Mouse (Mus musculus) erythroblast, adult 5-6 weeks (primary cell): Measurements from ENCODE around the gene Olfr308. TPM values are rescaled to one million over a fixed set of nuclear protein-coding genes. Genes with fewer than 3 reads are reported as not detected.
"Not testable (repeated sequence)": the region's sequence is repeated elsewhere in the genome, so short reads cannot be mapped to it uniquely, and the experiment has no call there.

ENCODE experiments used
- ATAC-seq: replicated peaks from 2 replicates; pipeline ENCODE4 v1.8.0; 2016; ENCODE audit warnings: moderate number of reproducible peaks, mild to moderate bottlenecking, moderate TSS enrichment, inconsistent platforms; ENCODE audit not compliant: poor library complexity, low FRiP score, severe bottlenecking
- total RNA-seq, 2 experiments: library from RNA; stranded (forward) in 1 of 2; stranded (reverse) in 1 of 2; fragments of 150-400 nt in 1 of 2; fragments of 200-764, 138-1000 nt in 1 of 2; gene quantifications; 2 replicates each; pipeline versions ENCODE4 v1.2.3 to v1.2.4; 2015 to 2017; ENCODE audit warnings: low replicate concordance in 2 of 2

The Olfr308 gene
- total RNA-seq (2015; ENCODE audit: low replicate concordance) (not detected in 2 replicates), total RNA-seq (2017; ENCODE audit: low replicate concordance) (not detected in 2 replicates)

GRCm38 (mm10) chr7:86325530-86325929 lies at the start of gene Olfr308:
Gene Olfr308, minus strand, starts transcription at chr7:86325630.
- no peak for ATAC-seq

- no peak for ATAC-seq
Observed at GRCm38 (mm10) chr7:86366828-86367227, 41.4 kb upstream of the Olfr308 start, which contains the start of gene Olfr305. Gene Olfr305, minus strand, starts transcription at chr7:86366928.

GRCm38 (mm10) chr7:86346296-86346695 lies 20.9 kb upstream of the Olfr308 start:
- ATAC-seq: not testable (repeated sequence)

GRCm38 (mm10) chr7:86344253-86344652 lies 18.8 kb upstream of the Olfr308 start:
- no peak for ATAC-seq

- no peak for ATAC-seq
Observed at GRCm38 (mm10) chr7:86342881-86343565, 17.6 kb upstream of the Olfr308 start.

GRCm38 (mm10) chr7:86337486-86337885 lies 12.1 kb upstream of the Olfr308 start, which contains the start of gene Olfr307:
Gene Olfr307, minus strand, starts transcription at chr7:86337586.
- ATAC-seq: no peak

GRCm38 (mm10) chr7:86321323-86321722 lies 4.1 kb downstream of the Olfr308 start:
- ATAC-seq: no peak

- ATAC-seq: no peak
Observed at GRCm38 (mm10) chr7:86313608-86314007, 11.8 kb downstream of the Olfr308 start, which contains the start of gene Olfr309. Gene Olfr309, minus strand, starts transcription at chr7:86313708.

- no peak for ATAC-seq
Observed at GRCm38 (mm10) chr7:86277072-86277471, 48.4 kb downstream of the Olfr308 start, which contains the start of gene Olfr310. Gene Olfr310, minus strand, starts transcription at chr7:86277172.

Other genes with a start within 250 kb of the Olfr308 start
- gene Vmn2r75, start 153.9 kb downstream of the Olfr308 start, total RNA-seq (2015; ENCODE audit: low replicate concordance): not detected in 2 replicates
- gene Vmn2r75, start 153.9 kb downstream of the Olfr308 start, total RNA-seq (2017; ENCODE audit: low replicate concordance): not detected in 2 replicates
- not detected in 2 replicates for gene Vmn2r76, start 79.3 kb downstream of the Olfr308 start, total RNA-seq (2015; ENCODE audit: low replicate concordance)
- under 0.01 TPM in 1 of 2 replicates, not detected in the other for gene Vmn2r76, start 79.3 kb downstream of the Olfr308 start, total RNA-seq (2017; ENCODE audit: low replicate concordance)
- not detected in 2 replicates for gene Olfr310, start 48.5 kb downstream of the Olfr308 start, total RNA-seq (2015; ENCODE audit: low replicate concordance)
- not detected in 2 replicates for gene Olfr310, start 48.5 kb downstream of the Olfr308 start, total RNA-seq (2017; ENCODE audit: low replicate concordance)
- not detected in 2 replicates for gene Olfr309, start 11.9 kb downstream of the Olfr308 start, total RNA-seq (2015; ENCODE audit: low replicate concordance)
- gene Olfr309, start 11.9 kb downstream of the Olfr308 start, total RNA-seq (2017; ENCODE audit: low replicate concordance): not detected in 2 replicates
- not detected in 2 replicates for gene Olfr307, start 12.0 kb upstream of the Olfr308 start, total RNA-seq (2015; ENCODE audit: low replicate concordance)
- 0.42 TPM in 1 of 2 replicates, not detected in the other for gene Olfr307, start 12.0 kb upstream of the Olfr308 start, total RNA-seq (2017; ENCODE audit: low replicate concordance)
- gene Olfr305, start 41.3 kb upstream of the Olfr308 start, total RNA-seq (2015; ENCODE audit: low replicate concordance): not detected in 2 replicates
- gene Olfr305, start 41.3 kb upstream of the Olfr308 start, total RNA-seq (2017; ENCODE audit: low replicate concordance): not detected in 2 replicates
- not detected in 2 replicates for gene Olfr304, start 61.0 kb upstream of the Olfr308 start, total RNA-seq (2015; ENCODE audit: low replicate concordance)
- gene Olfr304, start 61.0 kb upstream of the Olfr308 start, total RNA-seq (2017; ENCODE audit: low replicate concordance): not detected in 2 replicates
- gene Olfr303, start 72.2 kb upstream of the Olfr308 start, total RNA-seq (2015; ENCODE audit: low replicate concordance): not detected in 2 replicates
- not detected in 2 replicates for gene Olfr303, start 72.2 kb upstream of the Olfr308 start, total RNA-seq (2017; ENCODE audit: low replicate concordance)
- not detected in 2 replicates for gene Olfr301, start 78.2 kb upstream of the Olfr308 start, total RNA-seq (2015; ENCODE audit: low replicate concordance)
- gene Olfr301, start 78.2 kb upstream of the Olfr308 start, total RNA-seq (2017; ENCODE audit: low replicate concordance): not detected in 2 replicates
- gene Olfr299, start 134.3 kb upstream of the Olfr308 start, total RNA-seq (2015; ENCODE audit: low replicate concordance): not detected in 2 replicates
- 0.09 TPM in 1 of 2 replicates, not detected in the other for gene Olfr299, start 134.3 kb upstream of the Olfr308 start, total RNA-seq (2017; ENCODE audit: low replicate concordance)
- not detected in 2 replicates for gene Olfr298, start 166.9 kb upstream of the Olfr308 start, total RNA-seq (2015; ENCODE audit: low replicate concordance)
- 0.56 TPM in 1 of 2 replicates, not detected in the other for gene Olfr298, start 166.9 kb upstream of the Olfr308 start, total RNA-seq (2017; ENCODE audit: low replicate concordance)
- gene Olfr297, start 194.3 kb upstream of the Olfr308 start, total RNA-seq (2015; ENCODE audit: low replicate concordance): not detected in 2 replicates
- gene Olfr297, start 194.3 kb upstream of the Olfr308 start, total RNA-seq (2017; ENCODE audit: low replicate concordance): not detected in 2 replicates